Mouse (Mus musculus) spleen, postnatal 36 days (tissue): ENCODE results near the gene Ugt1a5.
"Not testable (repeated sequence)": the region's sequence is repeated elsewhere in the genome, so short reads cannot be mapped to it uniquely, and the experiment has no call there.

ENCODE experiments used
- DNase-seq, 2 experiments: peaks; one replicate each; pipeline ENCODE4 v3.0.0; 2022; ENCODE audit warnings: low spot score in 2 of 2, mixed read lengths in 1 of 2

Gene Ugt1a5

DNA sequence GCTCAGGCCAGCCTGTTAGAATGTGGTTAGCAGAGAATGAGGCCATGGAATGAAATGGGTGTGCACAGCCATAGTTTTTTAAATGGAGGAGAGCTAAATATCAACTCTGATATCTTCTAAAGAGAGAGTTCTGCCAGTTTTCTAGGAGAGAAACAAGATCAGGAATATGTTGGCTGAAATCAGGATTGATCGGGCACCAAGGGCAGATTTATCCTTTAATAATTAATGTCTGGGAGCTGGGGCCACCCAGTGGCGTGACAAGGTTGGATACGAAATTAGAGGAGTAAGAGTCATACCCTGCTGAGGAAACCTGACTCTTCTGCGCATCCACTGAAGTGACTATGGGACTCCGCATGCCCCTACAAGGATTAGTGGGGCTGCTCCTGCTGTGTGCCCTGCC lies at the start of gene Ugt1a5:
Ugt1a5 (plus strand) TSS at position 302 of the 400 bp plus-strand sequence.
- no peak for DNase-seq

DNA sequence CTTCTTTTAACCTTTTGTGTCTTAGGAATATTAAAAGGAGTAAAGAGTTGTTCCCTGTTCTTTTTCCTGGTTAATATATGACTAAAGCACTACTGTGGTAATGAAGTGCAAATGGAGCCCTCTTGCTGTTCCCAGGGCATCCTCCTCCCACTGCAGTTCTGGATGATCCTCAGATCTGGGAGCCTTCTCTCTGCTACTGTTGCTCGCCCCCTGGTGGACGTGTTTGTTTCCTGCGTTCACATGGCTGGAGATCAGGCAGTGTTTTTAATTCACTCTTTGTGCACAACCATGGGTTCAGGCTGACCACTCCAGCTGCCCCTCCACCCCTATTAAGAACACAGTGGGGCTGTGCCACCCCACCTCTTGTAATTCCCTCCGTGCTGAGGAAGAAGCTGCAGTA lies 45.3 kb upstream of the Ugt1a5 start:
- not testable (repeated sequence) for DNase-seq

- DNase-seq: not testable (repeated sequence)
These were observed 44.3 kb upstream of the Ugt1a5 start for GRCm38 (mm10) chr1:88121521-88121920.

GRCm38 (mm10) chr1:88125827-88126360 lies 39.9 kb upstream of the Ugt1a5 start:
- DNase-seq: not testable (repeated sequence)

DNA sequence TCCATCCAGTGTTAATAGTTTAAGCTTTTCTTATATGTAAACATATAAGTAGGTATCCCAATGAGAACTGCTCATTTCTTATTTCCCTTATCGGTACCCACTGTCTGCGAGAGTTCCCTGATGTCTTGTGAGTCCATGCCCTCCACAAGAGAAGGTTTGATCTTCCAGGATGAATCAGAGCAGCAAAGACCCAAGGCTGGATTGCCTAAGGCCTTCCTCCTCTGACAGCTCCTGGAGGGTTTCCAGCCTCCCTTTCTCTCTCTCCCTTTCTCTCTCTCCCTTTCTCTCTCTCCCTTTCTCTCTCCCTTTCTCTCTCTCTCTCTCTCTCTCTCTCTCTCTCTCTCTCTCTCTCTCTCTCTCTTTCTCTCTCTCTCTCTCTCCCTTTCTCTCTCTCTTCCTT lies 36.7 kb upstream of the Ugt1a5 start:
- not testable (repeated sequence) for DNase-seq

GRCm38 (mm10) chr1:88130223-88130622 lies 35.6 kb upstream of the Ugt1a5 start:
- not testable (repeated sequence) for DNase-seq

DNA sequence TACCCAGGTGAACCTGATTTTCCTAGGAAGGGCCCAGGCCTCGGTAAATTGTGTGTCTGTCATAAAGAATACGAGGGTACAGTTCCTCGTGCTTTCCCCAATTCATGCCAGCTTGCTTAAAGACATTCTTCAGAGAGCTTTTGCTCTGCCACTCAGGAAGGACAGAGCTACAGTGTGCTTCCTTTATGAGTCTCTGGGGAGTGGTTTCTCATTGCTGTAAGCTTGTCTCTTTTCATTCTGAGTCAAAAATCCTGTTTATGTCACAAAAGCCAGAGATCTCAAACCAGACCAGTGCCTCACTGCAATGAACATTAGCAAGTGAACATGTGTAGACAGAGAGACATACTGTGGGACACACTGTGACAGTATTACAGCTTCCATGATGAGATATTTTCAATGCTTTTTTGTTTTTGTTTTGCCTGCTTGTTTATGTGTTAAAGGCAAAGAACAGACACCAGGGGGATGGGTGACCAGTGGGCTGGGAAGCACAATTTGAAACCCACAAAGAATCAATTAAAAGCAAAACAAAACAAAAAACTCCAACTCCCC lies 31.8 kb upstream of the Ugt1a5 start:
- no peak for DNase-seq

DNA sequence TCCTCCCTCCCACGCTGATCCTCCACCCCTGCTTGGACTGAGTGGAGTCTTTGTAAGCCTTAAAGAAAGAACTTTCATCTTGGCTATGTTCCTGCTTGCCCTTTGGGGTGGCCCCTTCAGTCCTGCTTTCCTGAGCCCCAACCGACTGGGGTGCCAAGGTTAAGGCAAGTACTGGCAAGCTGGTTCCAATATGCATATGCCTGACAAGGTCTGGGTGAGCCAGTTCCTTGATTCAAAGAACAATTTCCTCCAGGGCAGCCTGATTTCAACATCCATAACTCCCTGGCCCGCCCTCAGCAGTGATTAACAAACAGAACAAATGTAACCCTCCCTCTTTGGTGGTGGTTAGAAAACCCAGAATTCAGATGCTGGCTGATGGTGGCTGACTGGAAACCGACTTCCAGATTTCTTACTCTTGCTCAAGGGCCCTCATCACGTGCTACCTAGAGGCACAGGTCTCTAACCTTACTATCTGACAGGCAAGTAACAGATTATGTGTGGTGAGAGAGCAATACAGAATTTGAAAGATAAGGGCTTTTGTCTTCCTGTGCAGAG lies 31.3 kb upstream of the Ugt1a5 start, which contains the start of gene Ugt1a6a:
Ugt1a6a (plus strand) TSS at position 353 of the 555 bp plus-strand sequence.
- DNase-seq: peak in 1 of 2 experiments; percentile 4

DNA sequence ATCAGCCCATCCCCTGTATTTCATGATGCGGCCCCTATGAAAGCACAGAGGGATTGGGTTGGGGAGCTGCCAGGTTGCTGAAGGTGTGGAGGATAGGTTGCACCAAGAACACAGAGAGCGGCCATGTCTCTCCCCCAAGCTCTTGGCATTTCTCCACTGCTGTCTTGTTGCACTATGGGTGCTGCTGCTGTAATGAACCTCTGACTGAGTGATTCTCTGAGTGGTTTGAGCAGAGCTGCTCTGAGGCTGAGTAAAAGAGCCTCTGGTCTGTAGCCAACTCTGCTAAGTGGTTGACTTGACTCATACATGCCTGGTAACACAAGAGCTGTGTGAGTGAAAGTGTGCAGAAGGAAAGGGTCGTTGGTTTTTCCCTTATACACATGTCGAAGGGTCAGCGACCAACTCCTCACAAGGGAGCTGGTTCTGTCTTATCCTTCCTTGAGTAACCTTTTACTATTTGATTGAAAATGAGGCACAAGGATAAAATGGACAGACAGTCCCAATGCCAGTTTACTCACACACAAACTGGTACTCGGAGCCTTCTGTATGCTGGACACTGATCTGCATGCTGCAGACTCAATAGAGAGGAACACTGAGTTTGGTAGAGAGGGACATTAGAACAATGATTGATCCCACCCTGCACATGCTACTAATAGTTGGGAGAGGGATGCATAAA lies 30.4 kb upstream of the Ugt1a5 start:
- not testable (repeated sequence) for DNase-seq

- no peak for DNase-seq
These were observed 29.2 kb upstream of the Ugt1a5 start for GRCm38 (mm10) chr1:88136646-88137045.

- DNase-seq: no peak
These were observed 28.5 kb upstream of the Ugt1a5 start for GRCm38 (mm10) chr1:88137264-88137663.

GRCm38 (mm10) chr1:88138145-88138544 lies 27.7 kb upstream of the Ugt1a5 start:
- DNase-seq: no peak

DNA sequence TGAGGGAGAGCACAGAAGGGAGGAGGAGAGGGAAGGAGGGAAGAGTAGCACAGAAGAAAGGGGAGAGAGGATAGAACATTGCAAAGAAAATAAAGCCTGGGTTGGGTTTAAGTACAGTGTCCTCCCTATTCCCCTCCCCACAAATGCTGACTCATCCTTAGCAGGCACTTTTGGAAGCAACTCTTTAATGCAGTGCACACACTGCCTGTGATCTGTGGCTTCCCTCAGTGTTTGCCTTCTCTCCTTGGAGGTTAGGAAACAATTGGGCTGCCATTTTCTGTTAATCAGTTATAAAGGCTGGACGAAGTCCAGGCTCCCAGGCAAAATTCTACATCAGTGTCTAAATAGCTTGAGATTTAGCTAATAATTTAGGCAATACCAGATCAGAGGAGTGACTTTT lies 25.3 kb upstream of the Ugt1a5 start:
- DNase-seq: not testable (repeated sequence)

GRCm38 (mm10) chr1:88143966-88144675 lies 21.7 kb upstream of the Ugt1a5 start:
- peak in 1 of 2 experiments; percentile 11 for DNase-seq

- not testable (repeated sequence) for DNase-seq
These were observed 20.5 kb upstream of the Ugt1a5 start for GRCm38 (mm10) chr1:88145278-88145677.

DNA sequence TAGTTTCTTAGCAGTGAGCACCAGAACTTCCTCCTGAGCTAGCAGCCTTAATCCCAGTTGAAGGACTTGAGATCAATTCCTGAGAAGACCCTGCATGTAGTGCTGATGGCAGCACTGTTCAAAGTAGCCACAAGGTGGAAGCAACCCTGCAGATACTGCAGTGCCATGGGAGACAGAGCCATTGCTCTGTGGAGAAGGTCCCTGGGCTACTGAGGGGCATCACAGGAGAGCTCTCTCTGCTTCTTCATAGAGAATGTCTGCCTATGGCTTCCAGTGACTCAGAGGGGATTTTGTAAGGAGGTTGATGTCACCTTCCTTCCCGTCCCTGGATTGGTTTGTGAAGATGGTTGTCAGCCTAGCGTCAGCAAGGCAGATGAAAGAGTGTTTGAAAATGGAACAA lies 15.7 kb upstream of the Ugt1a5 start:
- not testable (repeated sequence) for DNase-seq

DNA sequence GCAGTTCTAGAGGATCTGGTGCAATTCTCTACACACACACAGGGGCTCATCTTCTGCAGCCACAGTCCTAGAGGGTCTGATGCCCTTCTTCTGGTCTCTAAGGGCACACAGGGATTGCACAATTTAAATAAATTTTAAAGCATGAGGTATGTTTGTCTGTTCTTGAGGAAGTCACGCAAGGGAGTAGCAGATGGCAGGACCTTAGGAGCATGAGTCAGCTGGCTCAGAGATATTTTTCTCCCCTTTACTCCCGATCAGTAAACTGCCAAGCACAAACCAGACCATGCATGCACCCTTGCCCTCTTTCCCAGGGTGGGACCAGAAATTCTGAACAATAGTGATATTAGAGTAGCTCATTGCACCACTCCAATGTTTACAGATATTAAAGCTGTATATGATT lies 7.4 kb upstream of the Ugt1a5 start:
- DNase-seq: no peak

DNA sequence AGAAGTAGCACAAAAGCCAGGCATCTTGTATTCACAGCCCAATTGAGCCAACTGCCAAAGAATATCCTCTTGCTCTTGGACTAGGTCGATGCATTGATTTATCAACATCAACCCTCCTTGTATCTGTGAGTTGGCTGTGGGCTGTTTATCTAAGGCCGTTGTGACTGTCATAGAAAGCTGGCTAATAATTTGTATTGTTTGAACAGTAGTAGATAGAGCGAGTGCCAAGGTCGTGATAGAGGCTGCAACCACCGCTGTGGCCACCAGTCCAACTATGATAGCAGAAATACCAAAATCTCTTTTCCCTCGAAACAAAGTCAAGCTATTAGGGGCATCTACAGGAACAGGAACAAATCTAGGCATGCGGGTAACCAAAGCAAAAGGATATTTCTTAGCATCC lies 6.4 kb downstream of the Ugt1a5 start:
- DNase-seq: not testable (repeated sequence)

- no peak for DNase-seq
These were observed 13.8 kb downstream of the Ugt1a5 start for GRCm38 (mm10) chr1:88179657-88180056.

DNA sequence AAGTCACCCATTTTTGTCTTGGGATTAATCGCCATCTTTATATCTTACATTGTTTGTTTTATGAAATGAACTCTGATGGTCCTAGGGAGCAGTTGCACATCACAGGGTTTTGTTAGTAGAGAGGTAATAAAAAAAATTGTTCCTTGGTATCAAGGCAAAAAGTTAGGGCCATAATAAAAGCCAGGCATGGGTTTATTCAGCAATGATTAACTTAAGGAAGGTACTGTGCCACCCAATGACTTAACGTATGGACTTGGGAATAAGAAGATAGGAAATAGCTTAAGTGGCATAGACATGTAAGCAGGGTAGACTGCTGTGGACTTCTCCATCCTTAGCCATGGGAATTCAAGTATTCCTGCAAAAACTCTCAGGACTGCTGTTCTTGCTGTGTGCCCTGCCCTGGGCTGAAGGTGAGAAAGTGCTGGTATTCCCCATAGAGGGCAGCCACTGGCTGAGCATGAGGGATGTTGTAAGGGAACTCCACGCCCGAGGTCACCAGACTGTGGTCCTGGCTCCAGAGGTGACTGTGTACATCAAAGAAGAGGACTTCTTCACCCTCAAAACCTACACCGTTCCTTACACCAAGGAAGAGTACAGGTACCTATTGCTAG lies 20.6 kb downstream of the Ugt1a5 start:
- no peak for DNase-seq

- DNase-seq: no peak
These were observed 26.3 kb downstream of the Ugt1a5 start for GRCm38 (mm10) chr1:88192136-88192535.

GRCm38 (mm10) chr1:88195687-88196086 lies 29.9 kb downstream of the Ugt1a5 start:
- no peak for DNase-seq
